Mouse (Mus musculus) cortical plate, adult 2 months (tissue): ENCODE data around the gene Sbno2.

Experiments
- CTCF ChIP-seq: fragments of 200-500 bp; IDR thresholded peaks from 2 replicates; pipeline ENCODE4 v1.5.1; 2011; ENCODE audit warnings: mild to moderate bottlenecking, control low read depth, low read length; ENCODE audit not compliant: insufficient read depth; ENCODE audit errors: extremely low read depth
- POLR2A ChIP-seq: fragments of 200-500 bp; IDR thresholded peaks from 2 replicates; pipeline ENCODE4 v1.6.1; 2011; ENCODE audit warnings: mild to moderate bottlenecking, low read length, control low read depth; ENCODE audit not compliant: insufficient read depth; ENCODE audit errors: extremely low read depth

DNA sequence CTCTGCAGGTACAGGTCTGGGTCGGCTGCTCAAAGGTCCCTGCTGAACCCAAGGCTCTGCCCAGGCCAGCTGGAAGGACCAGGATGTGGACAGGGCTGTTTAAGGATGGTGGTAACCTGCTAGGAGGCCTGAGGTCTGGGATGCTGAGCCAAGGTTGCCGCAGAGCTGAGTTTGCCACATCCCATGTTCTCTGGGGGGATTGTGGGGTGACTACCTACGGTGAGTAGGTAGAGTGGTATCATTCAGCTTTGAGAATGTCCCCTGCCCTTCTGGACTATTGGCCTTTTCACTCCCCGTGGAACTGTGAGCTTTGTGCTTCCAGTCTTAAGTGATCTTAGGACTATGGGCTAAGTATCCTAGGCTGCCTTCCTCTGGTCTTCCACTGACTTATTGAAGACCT is 48.9 kb downstream of the Sbno2 start:
- no peak for TF ChIP-seq CTCF
- no peak for TF ChIP-seq POLR2A
